Mouse (Mus musculus) ES-E14 (cell line): Measurements from ENCODE around the gene Gsdme. TPM values are rescaled to one million over a fixed set of nuclear protein-coding genes. Genes with fewer than 3 reads are reported as not detected.

ENCODE experiments used
- DNase-seq: peaks from one replicate; pipeline ENCODE4 v3.0.0-alpha.2; 2013; ENCODE audit warnings: low read depth, low spot score
- H3K27ac ChIP-seq: 2 replicates; pipeline ENCODE4 v1.5.1; 2012; ENCODE audit warnings: low read depth, mild to moderate bottlenecking, low read length, moderate library complexity, mixed read lengths; ENCODE audit not compliant: poor library complexity, insufficient read depth, severe bottlenecking
- H3K36me3 ChIP-seq: 2 replicates; pipeline ENCODE4 v1.6.1; 2012; ENCODE audit warnings: mild to moderate bottlenecking, low read length, moderate library complexity, mixed read lengths; ENCODE audit not compliant: control insufficient read depth, poor library complexity, insufficient read depth, severe bottlenecking
- H3K4me1 ChIP-seq, 2 experiments: fragments of 150-350 bp in 1 of 2; sonication (generic) in 1 of 2; 2 replicates each; pipeline ENCODE4 v1.6.1; 2012; ENCODE audit warnings: low read length in 2 of 2, mild to moderate bottlenecking in 1 of 2, mixed read lengths in 1 of 2; ENCODE audit not compliant: control insufficient read depth in 2 of 2, insufficient read depth in 2 of 2, poor library complexity in 1 of 2
- H3K4me3 ChIP-seq, 2 experiments: fragments of 150-350 bp in 1 of 2; sonication (generic) in 1 of 2; 2 replicates each; pipeline ENCODE4 v1.5.1; 2012; ENCODE audit warnings: low read length in 2 of 2, low read depth in 1 of 2, mild to moderate bottlenecking in 1 of 2, mixed read lengths in 1 of 2; ENCODE audit not compliant: insufficient read depth in 1 of 2, poor library complexity in 1 of 2, severe bottlenecking in 1 of 2
- H3K9ac ChIP-seq: 2 replicates; pipeline ENCODE4 v1.6.1; 2012; ENCODE audit warnings: low read depth, mild to moderate bottlenecking, low read length, mixed read lengths; ENCODE audit not compliant: poor library complexity, insufficient read depth, severe bottlenecking
- H3K9me3 ChIP-seq: fragments of 150-350 bp; sonication (generic); 2 replicates; pipeline ENCODE4 v1.6.1; 2012; ENCODE audit warnings: low read depth, mild to moderate bottlenecking, low read length; ENCODE audit not compliant: control insufficient read depth, insufficient read depth
- CHD2 ChIP-seq: IDR thresholded peaks from 2 replicates; pipeline ENCODE4 v1.6.1; 2014; ENCODE audit warnings: mild to moderate bottlenecking, low read depth, low read length, inconsistent platforms
- HCFC1 ChIP-seq: IDR thresholded peaks from 2 replicates; pipeline ENCODE4 v1.6.1; 2012; ENCODE audit warnings: low read length, inconsistent platforms, borderline replicate concordance; ENCODE audit not compliant: insufficient read depth
- MAFK ChIP-seq: IDR thresholded peaks from 2 replicates; pipeline ENCODE4 v1.6.1; 2014; ENCODE audit warnings: mild to moderate bottlenecking, low read depth, low read length, inconsistent platforms; ENCODE audit not compliant: insufficient read depth
- ZC3H11A ChIP-seq: IDR thresholded peaks from 2 replicates; pipeline ENCODE4 v1.6.1; 2012; ENCODE audit warnings: low read depth, mild to moderate bottlenecking, inconsistent platforms, low read length, borderline replicate concordance
- ZNF384 ChIP-seq: IDR thresholded peaks from 2 replicates; pipeline ENCODE4 v1.6.1; 2012; ENCODE audit warnings: low read depth, low read length, inconsistent platforms
- in situ Hi-C, 2 experiments: fragments of 600-800 bp; cut with MboI; formaldehyde crosslinking; loops; one replicate each; pipeline ENCODE4 v1.15.1; 2025; ENCODE audit warnings: low sequenced_read_pairs in 2 of 2, inconsistent platforms in 1 of 2; ENCODE audit not compliant: unreplicated experiment in 2 of 2
- total RNA-seq: library from RNA; depleted of rRNA; stranded (reverse); fragments of 300-350 nt; gene quantifications from 2 replicates; pipeline ENCODE4 v1.2.3, GENCODE M21; 2012

The Gsdme gene
- total RNA-seq, 1 experiment, result 1.7 TPM

GRCm38 (mm10) chr6:50247791-50248190, 15.9 kb downstream of the Gsdme start:
- Histone ChIP-seq H3K9ac (no peak overlapping the region), H3K36me3 (no peaks in the 10 kb centered on the region), H3K27ac (no peak overlapping the region), H3K4me3 (no peak overlapping the region), H3K4me1 (no peaks in the 10 kb centered on the region), H3K9me3 (no peaks in the 10 kb centered on the region)
- TF ChIP-seq HCFC1 (no peak), CHD2 (no peak), ZC3H11A (no peak), ZNF384 (no peak), MAFK (no peak)
- DNase-seq, result no peak
- in situ Hi-C loops, result no loop called here

GRCm38 (mm10) chr6:50247356-50247755, 16.3 kb downstream of the Gsdme start:
- DNase-seq, result no peak

GRCm38 (mm10) chr6:50244967-50245366, 18.7 kb downstream of the Gsdme start:
- no peaks in the 10 kb centered on the region for H3K36me3 ChIP-seq
- no peak for DNase-seq
- H3K4me1 ChIP-seq, result peaks cover 0 to 3% of the 10 kb centered on the region in 2 experiments; a peak in 1 of 4 replicates
- H3K9me3 ChIP-seq, result no peaks in the 10 kb centered on the region
- H3K4me3 ChIP-seq, result no peak overlapping the region
- in situ Hi-C loops, result no loop called here
- H3K27ac ChIP-seq, result no peak overlapping the region
- TF ChIP-seq ZC3H11A (no peak), ZNF384 (no peak), MAFK (no peak), CHD2 (no peak)
- no peak overlapping the region for H3K9ac ChIP-seq

More at GRCm38 (mm10) chr6:50247356-50247755, 16.3 kb downstream of the Gsdme start:
- TF ChIP-seq ZC3H11A (no peak), ZNF384 (no peak), CHD2 (no peak), HCFC1 (no peak), MAFK (no peak)
- H3K9me3 ChIP-seq, result no peaks in the 10 kb centered on the region
- in situ Hi-C loops, result no loop called here
- H3K4me1 ChIP-seq, result no peaks in the 10 kb centered on the region
- no peak overlapping the region for H3K4me3 ChIP-seq
- H3K27ac ChIP-seq, result no peak overlapping the region
- H3K36me3 ChIP-seq, result no peaks in the 10 kb centered on the region
- H3K9ac ChIP-seq, result no peak overlapping the region

GRCm38 (mm10) chr6:50244126-50244525, 19.5 kb downstream of the Gsdme start:
- no peak for DNase-seq
- no peak overlapping the region for H3K9ac ChIP-seq
- TF ChIP-seq ZNF384 (no peak), MAFK (no peak), ZC3H11A (no peak), CHD2 (no peak), HCFC1 (no peak)
- no peak overlapping the region for H3K27ac ChIP-seq
- H3K9me3 ChIP-seq, result no peaks in the 10 kb centered on the region
- peaks cover 0 to 3% of the 10 kb centered on the region in 2 experiments; a peak in 1 of 4 replicates for H3K4me1 ChIP-seq
- H3K36me3 ChIP-seq, result no peaks in the 10 kb centered on the region
- no peak overlapping the region for H3K4me3 ChIP-seq
- in situ Hi-C loops, result no loop called here

GRCm38 (mm10) chr6:50240437-50240836, 23.2 kb downstream of the Gsdme start:
- TF ChIP-seq CHD2 (no peak), ZC3H11A (no peak), HCFC1 (no peak), ZNF384 (no peak), MAFK (no peak)
- peaks cover 0 to 3% of the 10 kb centered on the region in 2 experiments; a peak in 1 of 4 replicates for H3K4me1 ChIP-seq
- no peak overlapping the region for H3K9ac ChIP-seq
- H3K9me3 ChIP-seq, result no peaks in the 10 kb centered on the region
- H3K27ac ChIP-seq, result no peak overlapping the region
- DNase-seq, result no peak
- in situ Hi-C loops, result no loop called here
- H3K4me3 ChIP-seq, result no peak overlapping the region
- no peaks in the 10 kb centered on the region for H3K36me3 ChIP-seq
